Mouse (Mus musculus): Measurements from ENCODE around the gene Oosp2. TPM values are rescaled to one million over a fixed set of nuclear protein-coding genes. Genes with fewer than 3 reads are reported as not detected.
A peak's percentile ranks its signal among the peaks of the same experiment; 100 is the strongest.

Gene Oosp2
- polyA plus RNA-seq (2012; rRNA removed), result not detected in 2 replicates

- DNase-seq (ENCODE audit: low read depth), result no peak
- no peak for TF ChIP-seq CTCF (IDR thresholded peaks at IDR 0.05; ENCODE audit: borderline replicate concordance, extremely low read depth, insufficient read depth, insufficient read length)
- no peak for TF ChIP-seq POLR2A (IDR thresholded peaks at IDR 0.05; ENCODE audit: borderline replicate concordance, extremely low read depth, insufficient read depth, insufficient read length, poor library complexity, severe bottlenecking)
These were observed at the start of gene Oosp2 for GRCm38 (mm10) chr19:11660459-11660858. Oosp2 (minus strand) TSS chr19:11660559.

- no peak for TF ChIP-seq CTCF (IDR thresholded peaks at IDR 0.05; ENCODE audit: borderline replicate concordance, extremely low read depth, insufficient read depth, insufficient read length)
- TF ChIP-seq POLR2A (IDR thresholded peaks at IDR 0.05; ENCODE audit: borderline replicate concordance, extremely low read depth, insufficient read depth, insufficient read length, poor library complexity, severe bottlenecking), result no peak
- DNase-seq (ENCODE audit: low read depth), result no peak
These were observed 38.0 kb upstream of the Oosp2 start for GRCm38 (mm10) chr19:11698342-11698741.

- TF ChIP-seq POLR2A (IDR thresholded peaks at IDR 0.05; ENCODE audit: borderline replicate concordance, extremely low read depth, insufficient read depth, insufficient read length, poor library complexity, severe bottlenecking), result no peak
- TF ChIP-seq CTCF (IDR thresholded peaks at IDR 0.05; ENCODE audit: borderline replicate concordance, extremely low read depth, insufficient read depth, insufficient read length), result no peak
These were observed 36.4 kb upstream of the Oosp2 start, which contains the start of gene Oosp3 for GRCm38 (mm10) chr19:11696755-11697154. Oosp3 (plus strand) TSS chr19:11697055.

GRCm38 (mm10) chr19:11691454-11691853 lies 31.1 kb upstream of the Oosp2 start:
- no peak for TF ChIP-seq CTCF (IDR thresholded peaks at IDR 0.05; ENCODE audit: borderline replicate concordance, extremely low read depth, insufficient read depth, insufficient read length)
- no peak for TF ChIP-seq POLR2A (IDR thresholded peaks at IDR 0.05; ENCODE audit: borderline replicate concordance, extremely low read depth, insufficient read depth, insufficient read length, poor library complexity, severe bottlenecking)
- DNase-seq (ENCODE audit: low read depth), result no peak

More at GRCm38 (mm10) chr19:11696755-11697154, 36.4 kb upstream of the Oosp2 start, which contains the start of gene Oosp3:
- no peak for DNase-seq (ENCODE audit: low read depth)

GRCm38 (mm10) chr19:11690839-11691238 lies 30.5 kb upstream of the Oosp2 start, which contains the start of gene Oosp1:
Oosp1 (minus strand) TSS chr19:11691150.
- TF ChIP-seq POLR2A (IDR thresholded peaks at IDR 0.05; ENCODE audit: borderline replicate concordance, extremely low read depth, insufficient read depth, insufficient read length, poor library complexity, severe bottlenecking) (no peak), CTCF (IDR thresholded peaks at IDR 0.05; ENCODE audit: borderline replicate concordance, extremely low read depth, insufficient read depth, insufficient read length) (no peak)
- DNase-seq (ENCODE audit: low read depth), result no peak

- TF ChIP-seq POLR2A (IDR thresholded peaks at IDR 0.05; ENCODE audit: borderline replicate concordance, extremely low read depth, insufficient read depth, insufficient read length, poor library complexity, severe bottlenecking), result no peak
- TF ChIP-seq CTCF (IDR thresholded peaks at IDR 0.05; ENCODE audit: borderline replicate concordance, extremely low read depth, insufficient read depth, insufficient read length), result no peak
- no peak for DNase-seq (ENCODE audit: low read depth)
These were observed 1.2 kb upstream of the Oosp2 start for GRCm38 (mm10) chr19:11661562-11661961.

- no peak for DNase-seq (ENCODE audit: low read depth)
- TF ChIP-seq POLR2A (IDR thresholded peaks at IDR 0.05; ENCODE audit: borderline replicate concordance, extremely low read depth, insufficient read depth, insufficient read length, poor library complexity, severe bottlenecking) (no peak), CTCF (IDR thresholded peaks at IDR 0.05; ENCODE audit: borderline replicate concordance, extremely low read depth, insufficient read depth, insufficient read length) (no peak)
These were observed 1.2 kb downstream of the Oosp2 start for GRCm38 (mm10) chr19:11659142-11659541.

GRCm38 (mm10) chr19:11649564-11649963 lies 10.8 kb downstream of the Oosp2 start:
- peak; percentile 1 for DNase-seq (ENCODE audit: low read depth)

GRCm38 (mm10) chr19:11646166-11646565 lies 14.2 kb downstream of the Oosp2 start:
- TF ChIP-seq POLR2A (IDR thresholded peaks at IDR 0.05; ENCODE audit: borderline replicate concordance, extremely low read depth, insufficient read depth, insufficient read length, poor library complexity, severe bottlenecking) (no peak), CTCF (IDR thresholded peaks at IDR 0.05; ENCODE audit: borderline replicate concordance, extremely low read depth, insufficient read depth, insufficient read length) (no peak)
- no peak for DNase-seq (ENCODE audit: low read depth)

More at GRCm38 (mm10) chr19:11649564-11649963, 10.8 kb downstream of the Oosp2 start:
- TF ChIP-seq CTCF (IDR thresholded peaks at IDR 0.05; ENCODE audit: borderline replicate concordance, extremely low read depth, insufficient read depth, insufficient read length), result no peak
- TF ChIP-seq POLR2A (IDR thresholded peaks at IDR 0.05; ENCODE audit: borderline replicate concordance, extremely low read depth, insufficient read depth, insufficient read length, poor library complexity, severe bottlenecking), result no peak

GRCm38 (mm10) chr19:11640732-11641131 lies 19.6 kb downstream of the Oosp2 start, which contains the start of gene Ms4a3:
Ms4a3 (minus strand) TSS chr19:11640851.
- DNase-seq (ENCODE audit: low read depth), result no peak
- no peak for TF ChIP-seq CTCF (IDR thresholded peaks at IDR 0.05; ENCODE audit: borderline replicate concordance, extremely low read depth, insufficient read depth, insufficient read length)

- TF ChIP-seq POLR2A (IDR thresholded peaks at IDR 0.05; ENCODE audit: borderline replicate concordance, extremely low read depth, insufficient read depth, insufficient read length, poor library complexity, severe bottlenecking), result no peak
- no peak for DNase-seq (ENCODE audit: low read depth)
These were observed 21.3 kb downstream of the Oosp2 start for GRCm38 (mm10) chr19:11639038-11639437.

GRCm38 (mm10) chr19:11635572-11635971 lies 24.8 kb downstream of the Oosp2 start:
- no peak for TF ChIP-seq CTCF (IDR thresholded peaks at IDR 0.05; ENCODE audit: borderline replicate concordance, extremely low read depth, insufficient read depth, insufficient read length)
- TF ChIP-seq POLR2A (IDR thresholded peaks at IDR 0.05; ENCODE audit: borderline replicate concordance, extremely low read depth, insufficient read depth, insufficient read length, poor library complexity, severe bottlenecking), result no peak
- no peak for DNase-seq (ENCODE audit: low read depth)

Measured in brain, embryonic 14.5 days (tissue).